Mouse (Mus musculus) right cerebral cortex, adult 18-20 months (tissue): ENCODE measurements at regions not wholly inside any gene's neighbourhood (a gene's known extent, or its start where the extent isn't known, plus 50 kb on each side); places are given as distances from the start of the nearest gene placed in this dataset.
A peak's percentile ranks its signal among the peaks of the same experiment; 100 is the strongest.

ENCODE experiments used
- DNase-seq: peaks from one replicate; pipeline ENCODE4 v3.0.0; 2022; ENCODE audit warnings: mixed read lengths

GRCm38 (mm10) chr1:119305315-119305976 is 116.6 kb downstream of the Inhbb start:
- DNase-seq: no peak

DNA sequence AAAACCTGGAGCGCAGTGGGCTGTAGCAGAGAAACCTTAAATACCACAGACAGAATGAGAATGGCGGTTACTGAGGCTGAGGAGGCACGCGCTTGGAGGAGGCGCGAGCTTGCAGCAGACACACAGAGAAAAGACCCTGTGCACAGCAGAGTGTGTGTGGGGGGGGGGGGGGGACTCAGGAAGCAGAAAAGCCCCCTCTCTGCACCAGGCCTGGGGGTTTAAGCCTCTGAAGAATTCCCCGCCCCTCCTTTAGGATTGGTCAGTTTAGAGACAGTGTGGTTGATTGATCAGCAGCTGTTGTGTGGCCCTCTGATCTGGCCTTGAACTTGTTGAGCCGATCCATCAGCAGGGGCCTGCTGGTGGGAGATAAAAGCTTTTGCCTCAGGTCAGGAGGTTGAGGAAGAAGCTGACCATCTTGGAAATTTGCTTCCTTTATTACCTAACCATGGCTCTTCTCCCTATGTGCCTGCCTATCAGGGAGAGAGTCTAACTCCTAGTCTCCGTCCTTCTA is 117.5 kb downstream of the Inhbb start:
- DNase-seq: no peak

GRCm38 (mm10) chr1:119302349-119302995 is 119.6 kb downstream of the Inhbb start:
- DNase-seq: no peak

DNA sequence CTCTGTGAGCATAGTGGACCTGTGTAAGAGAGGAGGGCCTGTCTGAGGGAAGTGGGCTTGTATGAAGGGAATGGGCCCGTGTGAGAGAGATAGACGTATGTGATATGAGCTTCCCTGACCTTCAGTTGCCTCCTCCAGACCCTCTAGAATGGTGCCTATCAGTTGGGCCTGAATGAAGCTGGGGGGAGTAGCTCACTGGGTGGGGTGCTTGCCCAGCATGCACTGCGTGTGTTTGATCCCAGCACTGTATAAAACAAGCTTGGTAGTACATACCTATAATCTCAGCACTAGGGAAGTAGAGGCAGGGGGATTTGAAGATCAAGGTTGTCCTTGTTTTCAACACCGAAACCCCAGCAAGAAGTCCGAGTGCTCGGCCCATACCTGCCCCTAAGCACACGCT is 120.1 kb downstream of the Inhbb start:
- DNase-seq: no peak

DNA sequence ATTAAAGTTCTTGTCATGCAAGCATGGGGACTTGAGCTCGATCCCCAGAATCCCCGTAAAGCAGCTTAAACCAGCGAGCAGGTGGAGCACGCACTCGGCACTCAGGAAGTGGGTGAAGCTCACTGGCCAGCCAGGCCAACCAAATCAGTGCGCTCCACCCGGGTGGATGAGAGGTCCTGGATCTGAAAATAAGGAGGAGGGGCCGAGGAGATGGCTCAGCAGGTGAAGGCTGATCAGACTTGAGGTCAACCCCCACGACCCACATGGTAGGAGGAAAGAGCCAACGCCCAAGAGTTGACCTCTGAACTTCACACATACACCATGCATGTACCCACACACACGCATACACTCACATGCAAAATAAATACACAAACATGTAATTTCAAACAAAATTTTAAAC is 120.8 kb downstream of the Inhbb start:
- no peak for DNase-seq

DNA sequence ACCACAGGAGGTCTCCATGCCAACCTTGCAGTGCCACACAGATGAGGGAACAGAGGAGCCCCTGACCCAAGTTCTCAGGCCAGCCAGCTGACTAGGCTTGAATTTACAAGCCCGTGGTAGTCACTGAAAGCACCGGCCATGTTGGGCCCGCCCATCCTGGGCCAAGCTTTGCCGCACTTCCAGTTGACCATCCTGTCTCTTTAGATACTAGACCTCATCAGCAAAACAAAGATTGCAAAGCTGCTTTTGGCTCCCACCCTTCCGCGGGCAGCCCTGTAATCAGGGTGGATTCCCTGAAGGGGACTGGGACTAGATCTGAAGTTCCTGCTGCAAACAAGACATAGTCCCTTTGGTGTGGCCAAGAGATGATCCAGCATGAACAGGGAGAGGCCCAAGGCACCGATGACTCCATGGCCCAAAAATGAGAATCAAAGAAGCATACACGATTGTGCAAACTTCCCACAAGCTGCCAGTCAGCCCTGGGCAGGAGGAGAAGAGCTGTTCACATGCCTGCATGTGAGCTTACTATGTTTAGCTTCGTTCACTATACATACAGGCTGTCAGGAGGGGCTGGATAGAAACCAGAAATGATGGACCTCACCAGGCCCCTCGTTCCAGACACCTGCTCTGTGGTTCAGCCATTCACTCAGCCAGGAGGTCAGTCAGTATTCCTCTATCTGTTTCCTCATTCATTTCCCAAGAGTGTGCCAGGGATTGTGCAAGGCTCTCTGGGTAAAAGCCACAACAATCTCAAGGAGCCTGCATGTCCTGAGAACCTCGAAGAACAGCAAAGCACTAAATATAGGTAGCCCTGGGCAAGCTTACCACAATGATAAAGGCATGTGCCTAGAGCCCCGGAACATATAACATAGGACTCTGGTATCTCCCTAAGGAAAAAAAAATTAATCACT is 122.0 kb downstream of the Inhbb start:
- no peak for DNase-seq

- DNase-seq: no peak
Measured at GRCm38 (mm10) chr1:119298696-119299230, 123.3 kb downstream of the Inhbb start.

DNA sequence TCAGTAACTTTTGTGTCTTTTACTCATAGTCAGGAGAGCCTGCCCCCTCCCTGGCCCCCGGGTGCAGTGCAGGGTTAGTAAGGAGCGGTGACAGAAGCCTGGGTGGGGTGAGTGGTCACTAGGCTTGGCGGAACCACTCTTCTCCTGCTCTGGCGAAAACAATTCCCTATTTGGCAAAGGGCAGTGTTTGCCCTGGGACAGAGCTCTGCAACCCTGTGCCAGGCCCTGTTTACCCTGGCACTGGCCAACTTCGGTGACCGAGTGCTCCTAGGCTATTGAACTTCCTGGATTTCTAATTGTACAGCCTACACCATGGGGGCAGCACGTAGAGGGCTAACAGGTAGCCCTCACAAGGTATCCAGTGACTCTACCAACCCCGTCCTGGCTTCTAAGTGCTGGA is 126.9 kb downstream of the Inhbb start:
- DNase-seq: no peak

GRCm38 (mm10) chr1:119293839-119294238 is 128.2 kb downstream of the Inhbb start:
- no peak for DNase-seq

DNA sequence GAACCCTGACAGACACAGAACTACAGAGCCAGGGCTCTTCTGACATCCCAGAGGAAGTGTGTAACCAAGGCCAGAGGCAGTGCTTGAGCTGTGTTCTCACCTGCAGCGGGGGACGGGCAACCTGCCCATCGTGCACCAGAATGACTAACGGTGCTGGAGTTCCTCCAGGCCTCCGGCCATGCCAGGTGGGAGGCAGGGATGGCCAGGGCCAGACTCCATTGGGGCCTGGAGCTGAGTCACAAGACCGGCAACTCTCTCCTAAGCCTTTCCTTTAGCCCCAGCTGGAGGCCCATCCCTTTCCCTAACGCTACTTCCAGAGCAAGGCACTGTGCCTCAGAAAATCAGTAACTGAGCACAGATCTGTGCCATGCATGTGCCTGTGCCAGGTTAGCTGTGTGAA is 129.8 kb downstream of the Inhbb start:
- no peak for DNase-seq

GRCm38 (mm10) chr1:119290165-119290916 is 131.7 kb downstream of the Inhbb start:
- no peak for DNase-seq

- DNase-seq: no peak
Measured at GRCm38 (mm10) chr1:119289516-119290164, 132.4 kb downstream of the Inhbb start.

DNA sequence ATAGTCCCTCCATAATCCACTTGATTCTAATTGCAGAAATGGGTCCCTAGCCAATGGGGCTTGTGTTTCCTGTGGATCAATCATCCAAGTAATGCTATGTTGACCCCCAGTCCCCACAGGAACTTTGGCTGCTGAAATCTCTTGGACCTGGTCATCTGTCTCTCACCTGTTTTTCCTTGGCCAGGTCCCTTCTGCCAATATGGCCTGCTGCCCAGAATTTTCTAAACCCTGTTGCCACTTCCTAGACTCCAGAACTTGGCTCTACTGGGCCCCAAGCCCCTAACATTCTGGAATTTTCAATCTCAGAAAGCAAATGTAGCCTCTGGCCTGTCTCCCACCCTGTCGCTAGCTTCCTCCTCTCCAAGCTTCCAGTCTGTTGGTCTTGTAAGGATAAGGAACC is 139.6 kb downstream of the Inhbb start:
- no peak for DNase-seq

GRCm38 (mm10) chr1:119279261-119279660 is 142.8 kb downstream of the Inhbb start:
- no peak for DNase-seq

- no peak for DNase-seq
Measured at GRCm38 (mm10) chr1:119278528-119279201, 143.4 kb downstream of the Inhbb start.

- DNase-seq: no peak
Measured at GRCm38 (mm10) chr1:119277990-119278389, 144.1 kb downstream of the Inhbb start.

- DNase-seq: no peak
Measured at GRCm38 (mm10) chr1:119266013-119266412, 156.0 kb downstream of the Inhbb start.

GRCm38 (mm10) chr1:119265192-119265891 is 156.7 kb downstream of the Inhbb start:
- no peak for DNase-seq

DNA sequence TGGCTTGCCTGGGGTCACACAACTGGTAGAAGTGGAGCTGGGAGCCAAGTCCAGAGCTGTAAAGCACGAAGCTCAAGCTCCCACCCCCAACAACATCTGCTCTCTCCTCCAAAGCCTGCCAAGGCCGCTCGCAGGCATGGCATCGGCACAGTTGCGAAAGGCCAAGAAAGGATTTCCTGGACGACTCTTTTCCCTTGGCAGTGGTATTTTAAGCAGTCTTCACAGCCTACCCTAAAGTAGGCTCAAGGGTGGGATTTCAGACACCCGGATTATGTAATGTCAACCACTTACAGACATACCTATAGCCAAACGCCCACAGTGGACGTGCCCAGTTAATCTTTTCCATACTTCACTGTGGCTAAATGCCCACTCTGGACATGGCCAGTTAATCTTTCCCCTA is 162.6 kb downstream of the Inhbb start:
- peak; percentile 24 for DNase-seq

DNA sequence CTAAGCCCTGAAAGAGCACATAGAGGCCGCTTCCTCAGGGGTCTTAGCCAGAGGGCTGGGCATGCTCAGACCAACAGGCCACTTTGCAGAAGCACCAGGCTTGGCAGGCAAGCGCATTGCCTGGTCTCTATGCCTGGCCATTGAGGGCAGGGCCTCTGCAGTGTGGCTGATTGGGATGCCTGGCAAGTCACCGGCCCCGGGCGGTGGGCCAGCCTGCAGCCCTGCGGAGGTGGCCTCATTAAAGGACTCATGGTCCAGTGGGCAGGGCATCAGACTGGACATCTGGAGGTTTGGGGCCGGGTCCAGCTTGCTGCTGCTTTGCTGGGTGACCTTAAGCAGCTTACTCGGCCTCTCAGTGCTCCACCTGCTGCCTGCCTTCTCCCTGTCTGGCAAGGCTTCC is 165.3 kb downstream of the Inhbb start:
- peak; percentile 67 for DNase-seq

DNA sequence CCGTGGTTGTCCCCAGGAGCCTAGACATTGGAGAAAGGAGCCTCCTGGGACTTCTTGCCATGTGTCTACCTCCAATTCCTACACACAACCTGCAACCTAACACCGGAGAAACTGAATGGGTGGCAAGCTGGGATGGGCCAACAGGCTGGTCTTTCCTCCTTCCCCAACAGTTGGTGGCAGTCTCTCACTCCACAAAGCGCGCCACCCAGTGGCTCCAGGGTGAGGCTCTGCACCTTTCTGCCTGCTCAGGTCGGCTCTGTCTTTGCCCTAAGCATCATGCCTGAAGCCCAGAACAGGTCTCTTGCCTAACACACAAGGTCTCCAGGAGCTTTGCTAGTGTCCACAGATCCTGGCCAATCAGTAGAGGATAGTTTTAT is 166.0 kb downstream of the Inhbb start:
- no peak for DNase-seq
